Mouse (Mus musculus): ENCODE measurements around the gene BC048562.

Gene BC048562

DNA sequence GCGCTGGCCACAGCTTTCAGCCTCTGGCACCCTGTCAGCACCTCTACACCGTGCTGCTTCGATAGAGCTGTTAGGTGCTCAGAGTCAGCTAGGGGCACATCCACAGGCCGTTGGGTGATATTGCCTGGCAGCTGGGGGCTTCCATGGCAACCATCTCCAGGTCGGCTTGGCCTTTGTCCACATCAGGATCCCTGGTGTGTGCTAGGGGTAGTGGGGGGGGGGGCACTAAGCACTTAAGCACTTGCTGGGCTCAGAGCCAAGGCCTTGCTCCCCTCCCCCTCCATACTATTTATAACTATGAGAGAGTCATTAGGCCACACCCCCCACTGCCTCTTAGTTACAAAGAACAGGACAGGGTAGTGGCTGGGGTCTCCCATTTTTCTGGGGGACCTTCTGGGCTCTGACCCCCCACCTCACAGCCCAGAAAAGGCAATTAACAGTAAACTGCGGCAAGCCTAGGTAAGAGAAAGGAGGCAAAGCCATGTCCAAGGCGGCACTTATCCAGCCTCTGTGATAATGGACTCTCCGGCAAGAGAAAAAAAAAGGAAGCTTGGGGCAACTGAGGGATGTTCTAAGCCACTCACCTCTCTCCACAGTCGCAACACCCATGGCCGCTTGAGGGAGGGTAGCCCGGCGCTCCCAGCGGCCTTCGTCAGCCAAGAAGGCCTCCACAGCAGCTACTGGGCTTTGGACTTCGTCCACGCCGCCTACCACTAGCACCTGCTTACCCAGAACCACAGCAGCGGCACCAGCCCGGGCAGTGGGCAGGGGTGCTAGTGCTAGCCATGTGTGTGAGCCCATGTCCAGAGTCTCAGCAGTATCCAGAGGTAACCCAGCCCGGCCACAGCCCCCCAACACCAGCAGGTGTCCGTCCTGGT lies 14.2 kb downstream of the BC048562 start:
- DNase-seq (ENCODE audit: low spot score in 2 of 2): no peak

DNA sequence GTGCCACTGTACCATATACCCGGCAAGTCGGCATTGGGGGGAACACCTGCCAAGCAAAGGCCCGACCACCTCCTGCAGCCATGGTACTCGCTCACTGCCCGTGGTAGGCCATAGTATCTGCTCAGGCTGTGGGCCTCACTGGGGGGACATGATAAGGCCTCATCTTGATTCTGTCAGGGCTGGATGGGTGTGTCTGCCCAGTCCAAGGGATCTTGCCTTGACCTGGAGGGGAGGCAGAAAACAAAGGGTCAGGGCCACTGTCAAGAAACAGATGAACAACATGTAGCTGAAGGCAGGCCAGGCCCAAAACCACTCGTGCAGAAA lies 14.8 kb downstream of the BC048562 start:
- DNase-seq (ENCODE audit: low spot score in 2 of 2): no peak

DNA sequence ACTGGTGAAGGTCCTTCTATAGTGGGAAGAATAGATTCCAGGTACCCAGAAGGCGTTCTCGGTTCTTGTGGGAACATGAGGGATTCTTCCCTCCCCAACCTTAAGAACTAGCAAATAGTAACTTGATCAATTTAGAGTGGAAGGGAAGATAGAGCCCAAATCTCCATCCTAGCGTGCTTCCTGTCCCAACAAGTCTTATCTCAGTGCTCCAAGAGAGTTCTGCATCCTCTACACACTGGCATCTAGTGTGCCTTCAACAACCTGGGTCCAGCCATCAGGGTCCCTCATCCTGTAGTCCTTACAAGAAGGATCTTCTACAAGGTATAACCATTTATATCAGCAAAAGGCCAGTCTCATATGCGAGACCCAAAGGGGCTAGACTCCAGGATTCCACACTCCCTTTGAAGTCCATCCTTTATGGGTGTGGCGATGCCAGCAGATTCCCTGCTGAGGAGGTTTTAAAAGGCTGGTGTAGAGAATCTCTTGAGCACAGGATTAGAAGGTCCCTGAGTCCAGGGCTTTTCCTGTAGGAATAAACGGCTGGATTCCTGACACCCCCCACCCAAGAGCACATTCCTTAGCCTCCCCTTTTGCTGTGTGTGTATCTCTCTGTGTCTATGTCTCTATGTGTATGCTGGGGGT lies 15.4 kb downstream of the BC048562 start:
- no peak for DNase-seq (ENCODE audit: low spot score in 2 of 2)

DNA sequence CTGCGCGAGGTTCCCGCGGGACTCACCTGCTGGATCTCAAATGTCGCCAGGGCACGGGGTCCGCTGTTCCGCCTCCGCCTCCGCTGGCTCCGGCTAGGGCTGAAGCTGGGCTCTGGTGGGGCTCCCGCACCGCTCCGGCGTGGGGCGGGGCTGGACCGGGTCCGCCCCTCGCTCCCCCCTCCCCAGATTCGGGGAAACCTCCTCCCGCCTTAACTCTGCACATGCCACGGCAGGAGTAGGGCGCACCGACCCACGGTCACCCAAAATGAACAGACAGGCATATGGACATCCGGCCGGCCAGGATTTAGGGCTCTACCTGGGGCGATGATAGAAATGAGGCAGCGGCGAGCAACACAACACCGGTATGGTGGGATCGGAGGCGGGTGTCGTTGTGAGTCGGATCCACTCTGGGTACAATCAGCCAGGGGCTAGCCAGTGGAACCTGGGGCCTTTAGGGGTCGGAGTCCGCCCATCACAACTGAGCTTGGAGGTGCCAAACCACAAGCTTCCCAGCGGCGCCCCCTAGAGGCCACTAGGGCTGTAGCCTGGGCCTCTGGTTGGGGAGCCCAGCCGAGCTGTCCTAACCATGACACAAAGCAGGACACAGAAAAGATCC lies 16.1 kb downstream of the BC048562 start:
- peak; percentile 52 to 90 for DNase-seq (ENCODE audit: low spot score in 2 of 2)

DNA sequence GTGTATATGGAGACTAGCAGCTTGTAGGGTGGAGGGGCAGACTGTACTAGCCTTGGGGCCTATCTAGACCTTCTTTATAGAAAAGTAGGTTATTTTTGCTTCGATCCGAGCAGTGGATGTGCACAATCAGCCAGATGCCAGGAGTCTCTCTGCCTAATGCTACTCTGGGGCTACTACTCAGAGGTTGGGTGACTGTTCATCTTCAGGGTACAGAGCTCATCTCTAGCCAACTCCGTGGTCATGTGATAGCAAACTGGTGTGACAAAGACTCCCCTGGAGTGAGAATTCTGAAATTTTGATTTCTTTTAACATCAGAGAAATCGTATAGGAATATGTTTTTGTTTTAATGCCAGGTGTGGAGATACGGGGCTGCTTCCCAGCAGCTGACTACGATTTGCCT lies 16.6 kb downstream of the BC048562 start:
- DNase-seq (ENCODE audit: low spot score in 2 of 2): no peak

DNA sequence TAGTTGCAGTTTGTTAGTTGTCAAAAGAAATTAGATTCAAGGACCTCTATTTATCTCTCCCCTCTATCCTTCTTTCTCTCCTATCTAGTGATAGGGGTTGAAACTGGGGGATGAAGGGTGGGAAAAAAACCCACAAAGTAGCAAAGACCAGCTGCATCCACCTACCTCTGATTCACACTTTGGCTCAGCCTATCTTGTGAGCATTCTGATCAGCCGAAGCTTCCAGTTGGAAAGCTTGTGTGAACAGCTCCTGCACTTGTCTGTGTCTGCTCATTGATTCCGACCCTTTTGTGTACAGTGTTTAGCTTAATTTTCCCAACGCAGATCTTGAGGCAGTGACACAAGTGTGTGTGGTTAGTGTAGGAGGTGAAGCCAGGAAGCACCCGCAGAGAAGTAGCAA lies 17.2 kb downstream of the BC048562 start:
- DNase-seq (ENCODE audit: low spot score in 2 of 2): no peak

DNA sequence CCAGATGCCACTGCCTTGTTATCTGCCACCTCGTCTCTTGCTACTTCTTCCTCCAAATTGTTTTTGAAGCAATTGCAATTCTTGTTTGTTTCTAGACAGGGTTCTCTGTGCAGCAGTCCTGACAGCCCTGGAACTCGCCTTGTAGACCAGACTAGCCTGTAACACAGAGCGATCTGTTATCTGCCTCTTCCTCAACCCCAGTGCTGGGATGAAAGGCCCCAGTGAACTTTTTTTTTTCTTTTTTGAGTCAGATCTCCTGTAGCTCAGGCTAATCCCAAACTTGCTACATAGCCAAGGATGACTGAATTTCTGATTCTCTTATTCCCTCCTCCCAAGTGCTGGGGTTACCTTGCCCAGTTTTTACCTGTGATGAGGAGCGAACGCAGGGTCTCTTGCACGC lies 18.1 kb downstream of the BC048562 start:
- no peak for DNase-seq (ENCODE audit: low spot score in 2 of 2)

DNA sequence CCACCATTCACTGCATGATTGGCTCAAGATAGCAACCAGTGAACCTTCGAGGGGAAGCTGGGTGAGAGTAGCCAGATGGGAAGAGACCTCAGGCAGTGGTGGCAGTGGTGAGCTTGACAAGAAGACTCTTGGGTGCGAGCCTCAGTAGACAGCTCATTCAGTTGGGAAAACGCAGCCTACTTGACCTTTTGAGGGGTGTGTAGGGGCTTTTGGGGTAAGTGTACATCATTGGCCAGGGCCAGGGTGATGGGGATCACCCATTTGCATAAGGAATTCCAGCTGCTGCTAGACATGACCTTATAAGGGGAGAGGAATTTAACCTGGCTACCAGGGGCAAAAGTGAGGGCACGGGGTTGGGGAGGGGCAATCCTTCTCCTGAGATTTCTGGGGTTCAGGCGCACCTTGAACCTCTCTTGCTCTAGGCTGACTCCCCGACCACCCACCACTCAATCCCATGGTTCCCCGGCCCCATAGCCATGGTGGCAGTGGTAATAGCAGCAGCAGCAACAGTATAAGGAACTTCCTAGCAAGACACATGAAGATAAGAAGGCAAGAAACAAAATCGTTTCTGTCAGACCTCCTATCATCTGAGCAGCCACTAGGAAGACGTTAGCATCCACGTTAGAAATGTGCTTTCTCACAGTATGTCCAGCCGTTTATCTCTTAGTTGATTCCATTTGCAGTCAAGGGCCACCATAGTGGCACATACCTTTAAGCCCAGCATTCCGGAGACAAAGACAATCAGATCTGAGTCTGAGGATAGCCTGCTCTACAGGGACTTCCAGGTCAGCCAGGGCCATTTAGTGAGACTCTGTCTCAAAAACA lies 19.7 kb downstream of the BC048562 start:
- no peak for DNase-seq (ENCODE audit: low spot score in 2 of 2)

DNA sequence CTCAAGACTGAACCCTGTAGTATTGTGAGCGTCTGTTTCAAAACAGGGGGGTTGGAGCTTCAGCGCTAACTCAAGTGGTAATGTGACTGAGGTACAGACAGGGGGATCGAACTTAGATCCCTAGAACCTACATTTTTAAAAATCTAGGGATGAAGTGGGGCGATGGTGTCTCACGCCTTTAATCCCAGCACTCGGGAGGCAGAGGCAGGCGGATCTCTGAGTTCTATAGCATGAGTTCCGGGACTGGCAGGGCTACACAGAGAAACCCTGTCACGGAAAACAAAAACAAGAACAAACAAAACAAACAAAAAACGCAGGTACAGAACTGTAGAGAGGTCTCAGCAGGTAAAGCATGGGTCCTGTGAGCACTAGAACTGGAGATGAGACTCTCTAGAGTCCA lies 20.7 kb downstream of the BC048562 start:
- no peak for DNase-seq (ENCODE audit: low spot score in 2 of 2)

DNA sequence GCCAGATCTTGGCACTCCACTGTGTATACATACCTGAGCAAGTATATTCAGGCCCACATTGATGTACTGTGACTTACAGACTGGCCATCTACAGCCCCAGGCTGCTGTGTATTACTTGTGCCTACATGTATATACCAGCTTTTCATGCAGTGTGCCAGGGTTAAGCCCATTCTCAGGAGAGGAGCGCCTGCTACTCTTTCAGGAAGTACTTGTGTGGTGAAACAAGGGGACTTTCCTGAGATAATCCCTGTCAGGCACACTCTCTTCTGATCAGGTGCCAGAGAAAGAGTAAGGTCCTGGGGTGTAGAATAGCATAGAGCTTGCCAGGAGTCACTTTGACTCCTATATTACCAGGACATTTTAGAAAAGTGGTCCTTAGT lies 23.6 kb downstream of the BC048562 start:
- no peak for DNase-seq (ENCODE audit: low spot score in 2 of 2)

DNA sequence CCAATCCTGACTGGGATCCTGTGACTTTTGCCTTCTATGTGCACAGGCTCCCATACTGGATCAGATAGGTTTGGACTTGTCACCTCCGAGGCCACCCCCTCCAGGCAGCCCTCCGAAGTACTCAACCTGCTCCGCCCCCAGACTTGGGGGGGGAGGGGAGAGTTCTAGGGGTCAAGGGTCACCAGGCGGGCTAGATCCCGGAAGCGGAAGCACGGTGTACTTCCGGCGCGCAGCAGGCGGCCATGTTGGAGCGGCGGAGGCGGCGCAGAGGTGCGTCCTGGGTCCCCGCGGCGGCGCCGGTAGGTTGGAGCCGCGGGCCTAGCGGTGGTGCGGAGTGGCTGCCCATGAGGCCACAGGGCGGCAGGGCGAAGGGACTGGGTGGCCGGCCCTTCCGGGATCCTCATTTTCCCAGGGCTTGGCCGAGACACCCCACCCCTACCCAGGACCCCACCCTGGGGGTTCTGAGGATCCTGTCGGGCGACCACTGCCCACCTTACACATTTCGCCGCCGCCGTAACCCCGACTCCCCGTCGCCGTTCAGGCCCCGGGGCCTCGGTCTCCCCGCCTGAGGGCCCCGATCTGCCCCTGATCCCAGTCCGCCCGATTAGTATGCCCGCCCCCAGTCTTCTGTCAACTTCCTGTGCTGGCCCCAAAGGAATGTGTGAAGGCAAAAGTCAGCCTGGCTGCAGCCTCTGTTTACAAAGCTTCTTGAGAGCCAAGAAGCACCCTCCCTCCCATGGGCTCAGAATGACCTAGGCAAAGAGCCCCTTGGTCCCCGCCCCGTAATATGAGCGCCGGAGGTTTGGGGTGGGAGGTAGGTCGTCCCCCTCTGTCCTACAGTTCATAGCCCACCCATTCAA lies 24.3 kb downstream of the BC048562 start, which contains the start of gene Ccdc71:
Gene Ccdc71 (plus strand): TSS at position 209 of the 860 bp plus-strand sequence.
- DNase-seq (ENCODE audit: low spot score in 2 of 2): peak; percentile 82 to 86

DNA sequence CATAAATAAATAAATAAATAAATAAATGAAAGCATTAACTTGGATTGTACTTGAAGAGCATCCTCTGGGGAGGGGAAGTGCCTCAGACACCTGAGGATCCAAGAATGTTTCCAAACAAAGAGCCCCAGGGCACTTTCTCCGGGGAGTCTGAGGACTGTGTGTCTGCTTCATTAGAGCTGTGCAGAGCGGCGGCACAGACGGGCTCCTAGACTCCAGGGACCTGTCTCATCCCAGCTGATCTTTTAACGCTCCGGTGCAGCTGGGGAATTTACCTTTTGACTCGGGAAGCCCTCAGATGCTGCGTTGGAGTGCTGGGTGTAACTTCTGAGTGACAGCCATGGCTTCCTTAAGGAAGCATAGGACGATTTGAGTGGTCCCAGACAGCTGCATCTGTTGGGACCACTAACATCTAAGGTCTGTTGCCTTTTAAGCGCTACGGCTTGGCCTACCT lies 24.9 kb downstream of the BC048562 start, which contains the start of gene Klhdc8b:
Gene Klhdc8b (minus strand): TSS at position 401 of the 451 bp plus-strand sequence.
- DNase-seq (ENCODE audit: low spot score in 2 of 2): no peak

DNA sequence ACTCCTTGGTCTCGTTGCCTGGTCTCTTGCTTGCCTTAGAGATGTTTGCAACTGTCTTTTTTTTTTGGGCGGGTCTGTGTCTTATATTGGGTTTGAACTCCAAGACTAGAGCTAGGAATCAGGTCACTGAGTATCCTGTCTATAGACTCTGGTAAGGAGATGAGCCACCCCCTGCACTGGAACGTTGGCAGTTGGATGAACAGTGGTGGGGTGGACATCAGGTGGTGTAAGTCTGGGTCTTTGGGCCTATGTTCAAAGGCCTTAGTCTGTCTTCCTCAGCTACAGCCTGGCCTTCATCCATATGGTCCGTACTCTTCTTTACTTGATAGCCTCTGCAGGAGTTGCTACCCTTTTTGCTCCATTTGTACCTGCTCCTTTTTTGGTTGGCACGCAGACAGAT lies 25.4 kb downstream of the BC048562 start:
- DNase-seq (ENCODE audit: low spot score in 2 of 2): no peak

DNA sequence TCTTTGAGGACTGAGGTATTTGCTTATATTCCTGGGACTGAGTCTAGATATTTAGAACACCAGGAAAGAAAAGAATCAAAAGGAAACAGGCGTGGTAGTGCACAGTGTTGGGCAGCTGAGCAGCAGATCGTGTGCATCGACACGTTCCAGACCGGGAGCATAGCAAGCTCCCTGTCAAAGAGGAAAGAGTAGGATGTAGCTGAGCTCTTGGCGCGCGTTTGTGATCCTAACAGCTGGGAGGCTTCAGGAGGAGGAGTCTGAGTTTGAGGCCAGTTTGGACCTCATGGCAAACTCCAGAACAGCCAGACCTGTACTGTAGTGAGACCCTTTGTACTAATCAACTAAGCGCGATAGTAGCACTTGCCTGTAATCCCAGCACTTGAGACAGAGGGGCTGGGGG lies 25.9 kb downstream of the BC048562 start:
- no peak for DNase-seq (ENCODE audit: low spot score in 2 of 2)

DNA sequence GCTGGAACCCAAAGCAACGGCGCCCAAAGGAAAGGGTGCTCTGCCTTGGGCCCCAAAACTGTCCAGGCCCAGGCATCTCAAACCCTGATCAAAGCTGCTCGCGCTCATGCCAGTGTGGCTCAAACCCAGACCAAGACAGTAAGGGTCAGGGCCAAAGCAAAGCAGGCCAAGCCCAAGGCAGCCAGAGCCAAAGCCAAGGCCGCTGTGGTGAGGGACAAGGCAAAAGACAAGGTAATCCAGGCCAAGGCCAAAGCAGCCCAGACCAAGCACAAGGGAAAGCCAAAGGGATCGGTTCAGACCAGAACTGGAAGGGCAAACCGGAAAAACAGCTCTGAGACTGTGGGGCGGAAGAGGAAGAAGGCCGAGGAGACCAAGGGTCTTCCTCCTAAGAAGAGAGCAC lies 27.4 kb downstream of the BC048562 start:
- no peak for DNase-seq (ENCODE audit: low spot score in 2 of 2)

DNA sequence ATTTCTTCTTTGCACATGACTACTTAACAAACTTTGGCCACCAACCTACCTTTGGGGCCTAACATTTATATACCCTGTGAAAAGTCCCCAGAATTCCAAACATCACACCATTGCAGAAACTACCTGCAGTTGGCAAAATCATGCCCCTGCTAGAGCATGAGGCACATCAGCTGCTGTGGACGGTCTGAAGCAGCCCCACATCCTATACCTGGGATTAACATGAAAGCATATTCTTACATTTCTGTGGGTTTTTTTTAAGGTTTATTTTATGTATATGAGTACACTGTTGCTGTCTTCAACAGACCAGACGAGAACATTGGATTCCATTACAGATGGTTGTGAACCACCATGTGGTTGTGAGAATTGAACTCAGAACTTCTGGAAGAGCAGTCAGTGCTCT lies 29.9 kb downstream of the BC048562 start:
- no peak for DNase-seq (ENCODE audit: low spot score in 2 of 2)

DNA sequence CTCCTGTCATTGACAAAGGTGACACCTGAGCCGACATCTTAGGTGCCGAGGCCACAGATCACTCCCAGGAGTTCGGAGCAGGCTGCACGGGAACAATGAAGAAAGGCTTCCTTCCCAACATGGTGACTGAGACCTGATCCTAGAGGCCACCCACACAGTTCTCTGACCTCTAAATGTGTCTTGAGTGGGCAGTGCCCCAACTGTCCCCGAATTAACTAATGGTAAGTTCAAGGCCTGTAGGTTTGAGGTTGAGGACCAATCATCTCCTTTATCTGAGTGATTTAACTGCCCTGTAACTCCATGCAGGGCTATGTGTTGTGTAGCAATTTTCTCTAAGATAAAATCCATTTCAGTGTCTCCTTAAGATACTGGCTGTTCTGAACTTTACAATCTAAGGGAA lies 33.1 kb downstream of the BC048562 start:
- no peak for DNase-seq (ENCODE audit: low spot score in 2 of 2)

DNA sequence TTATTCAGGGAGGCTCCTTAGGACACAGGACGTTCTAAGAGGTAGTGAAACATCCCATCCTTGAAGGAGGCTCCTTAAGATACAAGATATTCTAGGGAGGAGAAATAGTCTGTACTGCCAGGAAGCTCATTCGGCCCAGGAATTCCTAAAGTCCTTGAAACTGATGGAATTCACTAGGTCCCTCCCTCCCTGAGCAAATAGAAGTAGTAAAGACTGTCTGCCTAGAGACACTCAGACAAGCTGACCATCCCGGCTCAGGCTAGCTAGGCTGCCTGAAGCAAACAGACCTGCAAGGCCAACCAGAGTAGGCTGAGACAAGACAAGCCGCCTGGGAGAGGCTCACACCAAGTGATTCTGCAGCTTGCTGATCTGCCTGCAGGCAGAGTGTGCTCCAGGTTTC lies 33.6 kb downstream of the BC048562 start:
- DNase-seq (ENCODE audit: low spot score in 2 of 2): no peak

DNA sequence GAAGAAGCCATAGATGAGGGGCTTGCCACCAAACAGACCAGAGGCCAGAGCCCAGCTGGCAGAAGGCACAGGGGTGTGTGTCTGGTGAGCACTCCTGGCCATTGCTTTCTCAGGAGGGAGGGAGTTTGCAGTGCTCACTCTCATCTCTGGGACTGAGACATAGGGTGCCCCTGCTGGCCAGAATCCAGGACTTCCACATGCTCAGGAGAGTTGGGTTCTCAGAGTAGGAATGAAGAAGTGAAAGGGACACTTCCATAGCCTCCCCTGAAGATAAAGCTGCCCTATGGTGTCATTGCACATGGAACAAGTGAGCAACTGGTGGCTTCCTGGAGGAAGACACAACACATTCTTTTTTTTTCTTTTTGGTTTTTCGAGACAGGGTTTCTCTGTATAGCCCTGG lies 38.2 kb downstream of the BC048562 start:
- DNase-seq (ENCODE audit: low spot score in 2 of 2): no peak

DNA sequence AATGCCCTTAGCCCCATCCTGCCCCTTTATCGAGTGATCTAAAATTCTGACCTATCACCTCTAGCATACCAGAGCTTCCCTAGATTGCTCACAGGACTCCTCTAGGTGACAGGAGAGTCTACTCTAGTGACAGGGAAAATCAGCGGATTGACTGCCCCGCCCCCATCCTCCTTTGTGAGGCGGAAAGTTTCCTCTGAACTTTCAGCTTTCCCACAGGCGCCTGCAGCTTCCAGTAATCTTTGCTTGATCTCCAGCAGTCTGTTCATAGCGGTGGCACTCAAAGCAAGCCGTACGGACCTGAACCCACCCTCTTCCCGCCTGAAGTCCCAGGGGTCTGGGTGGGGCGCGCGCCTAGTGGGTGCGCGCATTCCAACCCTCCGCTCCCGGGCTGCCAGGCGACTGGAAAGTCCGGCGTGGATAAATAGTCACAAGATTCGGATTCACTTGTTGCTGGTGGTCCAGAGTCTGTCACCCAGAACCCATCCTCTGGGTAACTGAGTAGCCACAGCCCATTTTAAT lies 42.4 kb downstream of the BC048562 start:
- DNase-seq (ENCODE audit: low spot score in 2 of 2): no peak

DNA sequence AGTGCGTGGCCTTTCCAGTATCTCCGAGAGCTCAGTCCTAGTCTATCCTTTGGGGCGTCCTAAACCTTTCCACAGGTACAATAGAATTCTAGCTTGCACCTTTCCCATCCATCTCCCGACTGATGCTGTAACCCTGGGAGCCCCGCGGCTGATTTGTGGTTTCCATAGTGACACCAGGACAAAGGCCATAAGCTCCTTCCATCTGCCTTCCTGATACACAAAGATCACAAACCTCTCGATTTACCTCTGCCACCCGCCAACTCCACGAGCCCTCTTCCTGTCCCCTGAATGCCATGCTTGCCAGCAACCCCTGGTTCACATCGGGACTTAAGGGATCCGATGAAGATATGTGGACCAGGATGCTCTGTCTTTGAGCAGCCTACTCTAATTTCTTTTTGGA lies 43.0 kb downstream of the BC048562 start:
- DNase-seq (ENCODE audit: low spot score in 2 of 2): no peak

Data from thymus, postnatal 10 days (tissue).